Mouse (Mus musculus): ENCODE results near the gene Tatdn2.

DNA sequence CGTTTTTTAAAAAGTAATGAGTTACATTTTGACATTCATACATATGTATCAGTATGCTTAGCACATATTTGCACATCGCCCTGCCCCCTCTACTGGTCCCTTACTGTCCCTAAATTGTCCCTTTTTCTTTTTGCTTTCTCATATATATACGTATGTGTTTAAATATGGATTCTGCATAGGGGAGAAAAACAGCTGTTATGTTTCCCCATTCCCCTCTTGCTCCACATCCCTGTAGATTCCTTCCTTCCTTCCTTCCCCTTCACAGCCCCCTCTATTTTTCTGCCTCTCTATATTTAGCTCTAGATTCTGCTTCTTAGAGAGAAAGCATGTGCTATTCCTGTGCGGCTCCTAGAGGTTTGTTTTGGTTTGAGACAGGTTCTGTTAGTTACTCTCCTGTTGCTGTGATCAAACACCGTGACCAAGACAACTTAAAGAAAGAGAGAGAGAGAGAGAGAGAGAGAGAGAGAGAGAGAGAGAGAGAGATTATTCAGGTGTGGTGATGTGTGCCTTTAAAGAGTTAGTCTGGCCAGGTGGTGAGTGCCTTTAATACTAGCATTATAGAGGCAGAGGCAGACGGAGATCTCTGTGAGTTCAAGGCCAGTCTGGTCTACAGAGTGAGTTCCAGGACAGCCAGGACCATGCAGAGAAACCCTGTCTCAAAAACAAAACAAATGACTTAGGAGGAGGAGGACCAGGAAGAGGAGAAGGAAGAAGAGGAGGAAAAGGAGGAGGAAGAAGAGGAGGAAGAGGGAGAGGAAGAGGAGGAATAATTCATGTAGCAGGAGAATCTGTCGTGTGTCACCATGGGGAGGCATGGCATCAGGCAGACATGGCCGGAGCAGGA, 37.0 kb upstream of the Tatdn2 start:
- TF ChIP-seq POLR2A (IDR thresholded peaks at IDR 0.05; ENCODE audit: borderline replicate concordance, control insufficient read depth, low read depth, low read length) (no peak), CTCF (IDR thresholded peaks at IDR 0.05; ENCODE audit: control insufficient read depth, insufficient read depth, low read length) (no peak)
